Mouse (Mus musculus): ENCODE measurements around the gene Hddc2.
"Not testable (repeated sequence)": the region's sequence is repeated elsewhere in the genome, so short reads cannot be mapped to it uniquely, and the experiment has no call there.

Gene Hddc2

GRCm38 (mm10) chr10:31354886-31355461 lies 41.8 kb downstream of the Hddc2 start:
- no peak for DNase-seq

GRCm38 (mm10) chr10:31359749-31360148 lies 46.6 kb downstream of the Hddc2 start:
- DNase-seq, result no peak

GRCm38 (mm10) chr10:31370200-31370599 lies 57.0 kb downstream of the Hddc2 start:
- not testable (repeated sequence) for DNase-seq
